Mouse (Mus musculus) kidney, postnatal 0 days (tissue): ENCODE measurements around the gene Fcgr4. TPM values are rescaled to one million over a fixed set of nuclear protein-coding genes. Genes with fewer than 3 reads are reported as not detected.

Experiments used
- ATAC-seq: fragments of 200-750 bp; cut with Nextera tagmentation; replicated peaks from 2 replicates; pipeline ENCODE4 v1.8.0; 2017; ENCODE audit warnings: low read depth, moderate number of reproducible peaks, moderate TSS enrichment, moderate library complexity; ENCODE audit not compliant: low FRiP score
- DNase-seq: peaks from one replicate; pipeline ENCODE4 v3.0.0-alpha.2; 2016; ENCODE audit warnings: low spot score
- H3K27ac ChIP-seq: fragments of 300-500 bp; sonication (generic); 2 replicates; pipeline ENCODE4 v1.5.1; 2014; ENCODE audit warnings: mild to moderate bottlenecking
- H3K27me3 ChIP-seq: fragments of 300-500 bp; sonication (generic); 2 replicates; pipeline ENCODE4 v1.6.1; 2014; ENCODE audit warnings: low read length, mixed read lengths; ENCODE audit not compliant: insufficient read depth
- H3K36me3 ChIP-seq: fragments of 300-500 bp; sonication (generic); 2 replicates; pipeline ENCODE4 v1.6.1; 2014; ENCODE audit warnings: low read length, mixed read lengths; ENCODE audit not compliant: insufficient read depth
- H3K4me1 ChIP-seq: fragments of 300-500 bp; sonication (generic); replicated peaks from 2 replicates; pipeline ENCODE4 v1.6.1; 2014; ENCODE audit warnings: antibody characterized with exemption, low read length, mixed read lengths; ENCODE audit not compliant: insufficient read depth
- H3K4me2 ChIP-seq: fragments of 300-500 bp; sonication (generic); 2 replicates; pipeline ENCODE4 v1.6.1; 2014; ENCODE audit warnings: mild to moderate bottlenecking, low read length, moderate library complexity, mixed read lengths
- H3K4me3 ChIP-seq: fragments of 300-500 bp; sonication (generic); replicated peaks from 2 replicates; pipeline ENCODE4 v1.5.1; 2014; ENCODE audit warnings: low read depth, low read length
- H3K9ac ChIP-seq: fragments of 300-500 bp; sonication (generic); 2 replicates; pipeline ENCODE4 v1.6.1; 2014; ENCODE audit warnings: low read depth, low read length
- H3K9me3 ChIP-seq: fragments of 300-500 bp; sonication (generic); replicated peaks from 2 replicates; pipeline ENCODE4 v1.6.1; 2016; ENCODE audit warnings: low read length, inconsistent platforms, mixed read lengths
- CTCF ChIP-seq: IDR thresholded peaks from 2 replicates; pipeline ENCODE4 v1.5.1; 2016; ENCODE audit warnings: antibody characterized with exemption, low read depth, mild to moderate bottlenecking, moderate library complexity
- WGBS: fragments of 180-500 bp; shearing (Covaris S2); extraction: QIAGEN DNeasy Blood & Tissue Kit; methylation state at CpG from one replicate; pipeline ENCODE4 v1.1.7; 2014; 5-methylcytosine and 5-hydroxymethylcytosine counted together
- polyA plus RNA-seq: library from polyadenylated mRNA; unstranded; fragments of >200 nt; fragmentation: Nextera tagmentation; extraction: Ambion mirVana; gene quantifications from 2 replicates; pipeline ENCODE4 v1.2.1, GENCODE M21; 2015

The Fcgr4 gene
- polyA plus RNA-seq, 1 experiment from 2014 or later = 2.3 TPM

DNA sequence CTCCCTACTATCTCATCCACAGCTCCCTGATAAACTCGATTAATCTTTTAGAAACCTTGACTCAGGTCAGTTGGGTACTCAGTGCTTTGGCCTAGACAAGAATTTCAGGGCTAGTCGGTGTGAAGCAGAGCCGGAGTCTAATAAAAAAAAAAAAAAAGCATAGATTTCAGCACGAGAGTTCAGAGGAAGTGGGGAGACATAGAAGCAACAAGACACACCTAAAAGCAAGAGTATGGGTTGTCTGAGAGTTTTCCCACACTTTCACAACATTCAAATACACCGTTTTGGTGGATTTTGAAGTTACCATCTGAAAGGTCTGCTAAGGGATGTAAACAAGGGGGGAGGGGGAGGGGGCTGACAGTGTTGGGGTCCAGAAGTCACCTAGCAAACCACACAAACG is 13.6 kb upstream of the Fcgr4 start:
- no peak for DNase-seq
- no peak for TF ChIP-seq CTCF
- Histone ChIP-seq H3K27me3 (no peaks in the 10 kb centered on the region), H3K4me1 (no peaks in the 10 kb centered on the region), H3K9ac (no peak overlapping the region), H3K4me2 (no peak overlapping the region), H3K9me3 (no peaks in the 10 kb centered on the region), H3K4me3 (no peak overlapping the region), H3K36me3 (no peaks in the 10 kb centered on the region), H3K27ac (no peak overlapping the region)
- ATAC-seq = no peak
- 64% methylated on average over 6 of the region's 6 CpGs for WGBS

GRCm38 (mm10) chr1:171005586-171005985 is 13.1 kb upstream of the Fcgr4 start:
- no peak for DNase-seq
- no peak overlapping the region for H3K27ac ChIP-seq
- no peak for TF ChIP-seq CTCF

GRCm38 (mm10) chr1:171006335-171006734 is 12.4 kb upstream of the Fcgr4 start:
- Histone ChIP-seq H3K9me3 (no peaks in the 10 kb centered on the region), H3K4me2 (no peak overlapping the region), H3K27me3 (no peaks in the 10 kb centered on the region), H3K36me3 (no peaks in the 10 kb centered on the region), H3K27ac (no peak overlapping the region), H3K4me1 (no peaks in the 10 kb centered on the region), H3K9ac (no peak overlapping the region), H3K4me3 (no peak overlapping the region)
- WGBS = 83% methylated on average over 4 of the region's 4 CpGs
- TF ChIP-seq CTCF = no peak
- ATAC-seq (no peak), DNase-seq (no peak)

More at GRCm38 (mm10) chr1:171005586-171005985, 13.1 kb upstream of the Fcgr4 start:
- ATAC-seq = no peak
- Histone ChIP-seq H3K9me3 (no peaks in the 10 kb centered on the region), H3K4me3 (no peak overlapping the region), H3K9ac (no peak overlapping the region), H3K36me3 (no peaks in the 10 kb centered on the region), H3K4me2 (no peak overlapping the region), H3K27me3 (no peaks in the 10 kb centered on the region), H3K4me1 (no peaks in the 10 kb centered on the region)

- Histone ChIP-seq H3K4me1 (no peaks in the 10 kb centered on the region), H3K4me3 (no peak overlapping the region), H3K9me3 (no peaks in the 10 kb centered on the region), H3K27me3 (no peaks in the 10 kb centered on the region), H3K4me2 (no peak overlapping the region), H3K27ac (no peak overlapping the region), H3K9ac (no peak overlapping the region), H3K36me3 (no peaks in the 10 kb centered on the region)
- ATAC-seq (no peak), DNase-seq (no peak)
- 83% methylated on average over 2 of the region's 2 CpGs for WGBS
- TF ChIP-seq CTCF = peak; percentile 49
Measured at GRCm38 (mm10) chr1:171006905-171007304, 11.8 kb upstream of the Fcgr4 start.

DNA sequence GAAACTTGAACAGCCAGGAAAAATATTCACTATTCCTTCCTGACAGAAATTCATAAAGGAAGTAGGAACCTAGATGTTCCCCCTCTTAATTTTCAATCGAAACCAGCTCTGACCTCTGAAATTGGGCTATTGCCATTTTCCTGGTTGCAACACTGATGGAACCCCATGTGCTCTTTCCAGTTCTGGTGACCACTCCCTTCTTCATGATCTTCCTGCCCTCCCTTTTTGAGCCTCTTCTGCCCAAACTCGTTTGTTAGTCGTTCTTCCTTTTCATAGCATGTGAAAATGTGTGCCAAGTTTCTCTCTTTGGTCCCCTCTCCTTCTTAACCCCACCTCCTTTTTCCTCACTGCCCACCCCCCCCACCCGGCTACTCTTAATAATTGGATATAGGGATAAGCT is 7.0 kb upstream of the Fcgr4 start:
- Histone ChIP-seq H3K4me2 (no peak overlapping the region), H3K4me1 (no peaks in the 10 kb centered on the region), H3K36me3 (no peaks in the 10 kb centered on the region), H3K27me3 (no peaks in the 10 kb centered on the region), H3K9ac (no peak overlapping the region), H3K27ac (no peak overlapping the region), H3K4me3 (no peak overlapping the region), H3K9me3 (no peaks in the 10 kb centered on the region)
- DNase-seq (no peak), ATAC-seq (no peak)
- 86% methylated on average over 4 of the region's 4 CpGs for WGBS
- TF ChIP-seq CTCF = no peak

GRCm38 (mm10) chr1:171016676-171017356 is 1.9 kb upstream of the Fcgr4 start:
- Histone ChIP-seq H3K4me2 (no peak overlapping the region), H3K27me3 (no peaks in the 10 kb centered on the region), H3K36me3 (no peaks in the 10 kb centered on the region), H3K27ac (no peak overlapping the region), H3K4me1 (no peaks in the 10 kb centered on the region), H3K4me3 (no peak overlapping the region), H3K9me3 (no peaks in the 10 kb centered on the region), H3K9ac (no peak overlapping the region)
- ATAC-seq (no peak), DNase-seq (no peak)
- no peak for TF ChIP-seq CTCF
- WGBS = 74% methylated on average over 6 of the region's 6 CpGs
